Mouse (Mus musculus): Measurements from ENCODE around the gene Mgll. TPM values are rescaled to one million over a fixed set of nuclear protein-coding genes. Genes with fewer than 3 reads are reported as not detected.

Mgll gene
- 4.2 TPM for polyA plus RNA-seq (2021)

DNA sequence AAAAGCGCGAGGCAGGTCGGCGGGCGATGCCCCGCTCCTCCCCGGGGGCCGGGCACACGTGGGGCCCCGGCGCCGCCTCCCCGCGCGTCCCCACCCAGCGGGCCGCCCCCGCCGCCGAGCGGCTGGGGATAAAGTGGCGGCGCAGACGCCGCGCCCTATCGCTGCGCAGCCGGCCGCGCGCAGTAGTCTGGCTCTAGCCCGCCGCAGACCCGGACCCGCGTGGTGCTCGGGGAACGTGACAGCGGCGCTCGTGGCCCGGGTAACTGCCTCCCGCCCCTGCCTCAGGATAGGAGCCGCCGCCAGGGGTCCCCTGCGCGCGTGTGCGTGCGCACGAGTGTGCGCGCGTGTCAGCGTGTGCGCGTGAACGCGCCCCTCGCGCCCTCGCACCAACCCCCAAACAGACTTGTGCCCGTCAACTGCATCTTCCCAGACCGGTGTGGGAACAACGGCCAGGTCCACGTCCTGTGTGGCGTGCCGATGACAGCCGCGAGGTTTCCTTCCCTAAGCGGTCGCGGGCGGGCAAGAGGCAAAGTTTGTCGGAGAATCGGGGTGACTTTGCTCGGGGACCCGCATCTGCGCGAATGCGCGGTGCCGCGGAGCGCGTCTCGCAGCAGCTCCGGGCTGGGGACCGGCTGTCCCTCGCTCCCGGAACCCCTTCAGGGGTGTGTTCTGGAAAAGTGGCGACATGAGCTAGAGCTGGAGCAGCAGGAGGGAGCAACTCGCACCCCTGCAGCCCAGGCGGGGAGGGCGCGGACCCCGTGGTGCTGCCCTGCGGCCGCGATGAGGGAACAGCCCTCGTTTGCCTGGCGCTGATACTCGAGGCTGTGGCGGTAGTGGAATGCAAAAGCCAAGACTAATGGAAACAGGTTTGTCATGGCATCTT is at the start of gene Mgll:
Mgll (plus strand) TSS at position 100 of the 883 bp plus-strand sequence.
- DNase-seq (ENCODE audit: low read depth, low spot score) (no peak), ATAC-seq (peak; percentile 36)
- H3K27me3 ChIP-seq, result no peaks in the 10 kb centered on the region
- in situ Hi-C loops (cut with MboI; ENCODE audit: low pct_unique_long_range_greater_than_20kb), result loop anchor here (5.0 kb wide), 1 partner anchor 87 kb away; the partner anchor contains the start of gene Kbtbd12
- POLR2A ChIA-PET, result no interaction called here
- CTCF ChIA-PET, result no interaction called here
- TF ChIP-seq CTCF (IDR thresholded peaks at IDR 0.05), result no peak

DNA sequence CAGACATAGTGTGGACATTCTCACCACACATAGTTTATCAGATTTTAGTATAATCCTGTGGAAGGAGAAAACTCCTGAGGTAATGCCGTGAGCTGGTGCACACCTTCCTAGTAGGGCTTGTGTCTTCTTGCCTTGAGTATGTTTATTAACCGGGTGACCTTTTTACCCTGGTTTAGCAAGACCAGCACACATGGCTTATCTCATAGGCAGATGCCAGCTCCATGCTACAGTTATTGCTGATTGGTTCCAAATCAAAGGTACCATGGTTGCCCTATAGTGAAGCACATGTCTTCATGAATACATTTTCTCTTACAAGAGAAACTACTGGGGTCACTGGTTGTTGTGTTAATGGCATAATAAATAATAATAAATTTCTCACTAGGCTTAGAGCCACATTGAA is 48.4 kb upstream of the Mgll start:
- no peak for TF ChIP-seq CTCF (IDR thresholded peaks at IDR 0.05)
- in situ Hi-C loops (cut with MboI; ENCODE audit: low pct_unique_long_range_greater_than_20kb), result no loop called here
- no peaks in the 10 kb centered on the region for H3K27me3 ChIP-seq
- ChIA-PET POLR2A (interaction anchor here (1.2 kb wide), 1 partner anchor 11 kb away, joined by 4 read pairs; no protein-coding TSS in a partner anchor), CTCF (interaction anchor here (1.1 to 2.5 kb wide), 3 partner anchors 9 to 62 kb away, joined by 3 to 8 read pairs (median 3); no protein-coding TSS in a partner anchor)
- ATAC-seq (no peak), DNase-seq (ENCODE audit: low read depth, low spot score) (no peak)

DNA sequence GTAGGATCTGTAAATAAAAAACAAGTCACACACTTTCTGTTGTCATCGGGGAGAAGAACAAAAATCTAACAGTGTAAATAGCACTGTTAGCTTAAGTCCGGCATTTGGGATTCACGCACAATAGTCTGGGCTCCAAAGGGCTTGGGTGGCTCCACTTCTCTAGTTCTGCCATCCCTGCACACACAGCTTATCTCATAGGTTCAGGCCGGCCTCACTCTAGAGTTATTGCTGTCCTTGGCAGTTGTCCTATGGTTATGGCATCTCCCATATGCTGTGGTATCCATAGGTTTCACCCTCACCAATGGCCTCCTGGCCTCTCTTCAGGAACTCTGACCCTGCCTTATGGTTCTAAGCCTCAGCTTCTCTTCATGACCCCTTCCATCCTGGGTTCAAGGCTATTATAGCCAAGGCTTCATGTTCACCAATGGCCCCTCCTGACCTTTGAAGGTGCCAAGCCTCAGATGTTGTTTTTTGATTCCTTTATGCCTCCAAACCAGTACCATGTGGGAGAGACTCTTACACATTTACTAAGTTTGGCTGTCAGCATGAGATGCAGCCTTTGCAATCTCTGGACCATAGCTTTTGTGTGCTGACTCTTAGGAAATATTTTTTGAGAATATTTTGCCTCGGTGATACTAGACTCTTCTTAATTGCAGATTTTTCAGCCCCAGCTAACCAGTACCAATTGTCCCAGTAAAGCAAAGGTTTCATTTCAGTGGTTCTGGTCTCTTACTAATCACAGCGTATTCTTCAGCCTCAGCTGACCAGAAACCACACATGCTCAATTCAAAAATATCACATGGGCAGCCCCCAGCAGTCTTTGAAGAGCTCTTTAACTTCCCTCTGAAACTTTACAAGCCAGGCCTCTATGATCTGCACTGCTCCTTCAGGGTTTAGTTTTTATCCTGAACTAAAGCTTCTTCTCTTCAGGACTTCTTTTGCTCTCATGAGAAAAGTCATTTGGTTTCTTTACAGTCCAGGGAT is 47.2 kb upstream of the Mgll start:
- ChIA-PET CTCF (interaction anchor here (0.9 to 2.5 kb wide), 10 partner anchors 10 to 101 kb away, joined by 3 to 8 read pairs (median 4); no protein-coding TSS in a partner anchor), POLR2A (interaction anchor here (0.7 to 1.2 kb wide), 2 partner anchors 11 to 12 kb away, joined by 3 to 4 read pairs; no protein-coding TSS in a partner anchor)
- no peaks in the 10 kb centered on the region for H3K27me3 ChIP-seq
- no peak for TF ChIP-seq CTCF (IDR thresholded peaks at IDR 0.05)
- peak; percentile 17 for ATAC-seq
- in situ Hi-C loops (cut with MboI; ENCODE audit: low pct_unique_long_range_greater_than_20kb), result no loop called here
- DNase-seq (ENCODE audit: low read depth, low spot score), result peak; percentile 46

DNA sequence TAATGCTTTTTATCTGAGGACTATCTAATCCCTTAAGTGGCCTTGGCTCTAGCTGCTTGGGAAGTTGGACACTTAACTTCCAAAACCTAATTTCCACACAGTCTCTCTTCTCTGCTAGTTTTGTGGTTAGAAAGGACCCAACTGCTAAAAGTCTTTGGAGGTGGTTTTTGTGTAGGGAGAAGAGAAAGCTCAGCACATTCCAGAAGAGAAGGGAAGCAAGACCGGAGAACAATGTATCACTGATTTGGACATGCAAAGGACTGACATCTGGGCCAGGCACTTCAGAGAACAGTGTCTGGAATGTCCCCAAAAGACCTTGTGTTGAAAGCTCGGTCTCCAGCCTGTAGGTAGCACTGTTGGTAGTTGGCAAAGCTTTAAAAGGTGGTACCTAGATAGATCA is 46.5 kb upstream of the Mgll start:
- TF ChIP-seq CTCF (IDR thresholded peaks at IDR 0.05), result peak; percentile 18
- in situ Hi-C loops (cut with MboI; ENCODE audit: low pct_unique_long_range_greater_than_20kb), result no loop called here
- H3K27me3 ChIP-seq, result no peaks in the 10 kb centered on the region
- POLR2A ChIA-PET, result interaction anchor here (0.7 kb wide), 1 partner anchor 12 kb away, joined by 3 read pairs; no protein-coding TSS in a partner anchor
- DNase-seq (ENCODE audit: low read depth, low spot score) (peak; percentile 46), ATAC-seq (peak; percentile 67)
- CTCF ChIA-PET, result interaction anchor here (0.9 to 2.5 kb wide), 7 partner anchors 11 to 102 kb away, joined by 3 to 8 read pairs (median 4); no protein-coding TSS in a partner anchor

DNA sequence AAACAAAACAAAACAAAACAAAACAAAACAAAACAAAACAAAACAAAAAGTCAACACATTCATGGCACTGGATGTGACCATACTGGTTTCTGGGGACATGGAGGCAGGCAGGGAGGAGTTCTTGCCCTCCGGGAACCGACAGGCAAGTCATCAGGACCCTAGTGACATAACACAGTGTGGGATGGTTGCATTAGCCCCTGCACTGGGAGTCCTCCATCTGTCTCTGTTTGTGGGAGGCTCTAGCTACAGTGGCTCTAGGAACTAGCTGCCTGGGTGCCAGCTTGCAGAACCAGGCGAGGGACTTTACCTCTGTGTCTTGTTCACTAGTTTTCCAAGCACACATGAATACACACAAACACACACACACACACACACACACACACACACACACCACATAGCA is 43.2 kb upstream of the Mgll start:
- ChIA-PET CTCF (no interaction called here), POLR2A (no interaction called here)
- no peaks in the 10 kb centered on the region for H3K27me3 ChIP-seq
- in situ Hi-C loops (cut with MboI; ENCODE audit: low pct_unique_long_range_greater_than_20kb), result no loop called here
- ATAC-seq (no peak), DNase-seq (ENCODE audit: low read depth, low spot score) (no peak)
- no peak for TF ChIP-seq CTCF (IDR thresholded peaks at IDR 0.05)

DNA sequence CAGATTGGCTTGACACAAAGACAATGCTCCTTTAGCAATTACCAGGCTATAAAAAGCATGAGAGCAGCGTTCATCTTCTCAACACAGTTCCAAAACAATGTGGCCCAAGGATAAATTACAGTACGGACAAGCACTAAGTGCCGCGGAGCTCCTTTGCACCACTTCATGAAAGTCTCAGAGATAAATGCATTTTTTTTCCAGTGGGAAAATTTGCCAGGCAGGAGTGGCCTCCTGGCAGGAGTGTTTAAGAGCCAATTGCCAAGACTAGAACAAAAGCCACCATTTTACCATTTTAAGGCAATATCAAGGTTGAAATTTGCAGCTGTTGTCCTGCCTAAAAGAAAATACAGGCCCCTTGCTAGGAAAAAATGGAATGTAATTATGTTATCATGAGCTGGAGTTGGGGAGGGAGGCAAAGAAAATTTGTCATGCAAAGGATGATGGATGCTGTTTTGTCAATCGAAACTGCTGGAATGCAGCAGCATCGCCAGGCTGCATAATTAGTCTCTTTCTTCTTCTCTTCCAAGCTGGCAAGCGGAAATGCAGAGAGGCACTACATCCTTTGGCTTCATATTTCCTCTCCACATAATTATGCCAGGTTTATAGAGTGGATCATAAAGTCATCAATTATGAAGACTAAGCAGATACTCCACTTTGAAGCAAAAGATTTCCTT is 40.7 kb upstream of the Mgll start:
- in situ Hi-C loops (cut with MboI; ENCODE audit: low pct_unique_long_range_greater_than_20kb), result no loop called here
- DNase-seq (ENCODE audit: low read depth, low spot score), result no peak
- POLR2A ChIA-PET, result no interaction called here
- no peak for TF ChIP-seq CTCF (IDR thresholded peaks at IDR 0.05)
- no peaks in the 10 kb centered on the region for H3K27me3 ChIP-seq
- CTCF ChIA-PET, result no interaction called here
- no peak for ATAC-seq

DNA sequence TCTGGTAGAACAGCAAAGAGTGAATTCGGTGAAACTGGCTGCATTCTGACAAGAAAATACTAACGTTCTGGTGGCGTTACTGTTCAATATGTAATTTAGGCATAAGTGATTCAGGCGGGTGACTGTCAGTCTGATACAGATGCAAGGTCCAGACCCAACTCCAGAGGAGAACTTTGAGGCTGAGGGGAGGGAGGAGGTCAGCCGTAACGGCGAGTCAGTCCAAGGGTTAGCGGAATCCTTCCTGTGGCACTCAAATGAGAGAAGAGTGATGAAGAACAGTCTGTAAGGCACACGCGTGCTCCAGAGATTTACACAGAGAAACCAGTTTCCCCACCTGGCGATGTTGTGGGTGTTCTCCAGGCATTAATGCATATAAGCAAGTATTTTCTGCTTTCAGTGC is 36.0 kb upstream of the Mgll start:
- no peak for TF ChIP-seq CTCF (IDR thresholded peaks at IDR 0.05)
- ATAC-seq, result no peak
- H3K27me3 ChIP-seq, result no peaks in the 10 kb centered on the region
- POLR2A ChIA-PET, result no interaction called here
- in situ Hi-C loops (cut with MboI; ENCODE audit: low pct_unique_long_range_greater_than_20kb), result no loop called here
- CTCF ChIA-PET, result interaction anchor here (1.3 kb wide), 1 partner anchor 137 kb away, joined by 3 read pairs; no protein-coding TSS in a partner anchor
- no peak for DNase-seq (ENCODE audit: low read depth, low spot score)

DNA sequence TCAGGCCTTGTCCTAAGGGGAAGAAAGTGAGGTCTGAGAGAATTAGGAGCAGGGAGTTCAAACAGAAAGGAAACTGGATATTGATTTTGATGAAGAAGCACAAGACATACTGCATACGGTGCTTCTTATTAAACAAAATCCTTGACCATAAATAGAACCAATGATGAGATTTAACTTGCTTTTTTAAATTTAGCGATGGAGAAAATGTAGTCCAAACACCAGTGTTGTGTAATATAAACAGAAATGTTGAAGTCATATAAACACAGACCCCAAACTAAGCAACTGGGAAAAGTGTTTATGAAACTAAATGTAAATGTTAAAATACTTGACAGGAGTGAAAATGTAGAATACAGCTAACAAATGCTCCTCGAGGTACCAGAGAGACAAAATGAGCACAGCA is 35.5 kb upstream of the Mgll start:
- H3K27me3 ChIP-seq, result no peaks in the 10 kb centered on the region
- ChIA-PET POLR2A (no interaction called here), CTCF (interaction anchor here (1.2 kb wide), 1 partner anchor 13 kb away, joined by 3 read pairs; no protein-coding TSS in a partner anchor)
- no peak for ATAC-seq
- no peak for TF ChIP-seq CTCF (IDR thresholded peaks at IDR 0.05)
- in situ Hi-C loops (cut with MboI; ENCODE audit: low pct_unique_long_range_greater_than_20kb), result no loop called here
- DNase-seq (ENCODE audit: low read depth, low spot score), result no peak

DNA sequence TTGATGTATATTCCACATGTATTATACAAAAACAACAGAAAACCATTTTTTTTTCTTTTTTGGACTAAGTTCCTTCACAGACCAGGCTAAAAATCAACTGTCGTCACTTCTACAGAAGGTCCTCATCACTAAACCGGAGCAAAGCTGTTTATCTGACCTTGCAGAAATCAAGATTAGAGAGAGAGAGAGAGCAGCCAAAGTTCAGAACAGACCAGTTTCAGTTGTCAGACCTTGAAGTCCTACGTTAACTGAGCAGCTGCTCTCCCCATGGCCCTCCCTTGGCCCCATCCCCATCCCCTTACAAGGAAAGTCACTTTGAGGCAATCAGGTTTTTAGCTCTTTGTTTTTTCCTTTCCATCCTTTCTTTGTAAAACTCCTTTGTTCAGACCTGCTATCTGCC is 34.0 kb upstream of the Mgll start:
- ChIA-PET CTCF (no interaction called here), POLR2A (no interaction called here)
- no peaks in the 10 kb centered on the region for H3K27me3 ChIP-seq
- ATAC-seq, result no peak
- DNase-seq (ENCODE audit: low read depth, low spot score), result no peak
- in situ Hi-C loops (cut with MboI; ENCODE audit: low pct_unique_long_range_greater_than_20kb), result no loop called here
- no peak for TF ChIP-seq CTCF (IDR thresholded peaks at IDR 0.05)

DNA sequence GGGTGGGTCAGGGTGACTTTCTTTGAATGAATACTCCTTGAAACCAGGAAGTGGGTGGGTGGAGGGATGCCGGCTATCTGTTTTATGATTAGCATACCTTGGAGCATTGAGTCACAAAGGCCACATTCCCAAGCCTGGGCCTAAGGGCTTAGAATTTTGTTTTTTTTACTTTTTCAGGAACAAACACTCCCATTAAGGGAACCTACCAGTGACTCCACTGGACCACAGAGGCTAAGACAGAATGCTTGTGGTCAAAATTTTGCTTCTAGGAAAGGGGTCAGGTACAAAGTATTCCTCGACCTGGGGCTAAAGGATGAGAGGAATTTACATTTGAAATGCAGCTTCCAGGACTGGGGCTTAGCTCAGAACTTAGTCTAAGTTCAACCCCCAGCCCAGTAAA is 32.9 kb upstream of the Mgll start:
- no peak for TF ChIP-seq CTCF (IDR thresholded peaks at IDR 0.05)
- H3K27me3 ChIP-seq, result no peaks in the 10 kb centered on the region
- ATAC-seq, result no peak
- DNase-seq (ENCODE audit: low read depth, low spot score), result no peak
- CTCF ChIA-PET, result no interaction called here
- POLR2A ChIA-PET, result no interaction called here
- in situ Hi-C loops (cut with MboI; ENCODE audit: low pct_unique_long_range_greater_than_20kb), result no loop called here

Data from Patski (cell line).